Mouse (Mus musculus): ENCODE data around the gene Cgref1.

Gene Cgref1

GRCm38 (mm10) chr5:30887331-30887761, 58.0 kb downstream of the Cgref1 start:
- DNase-seq (ENCODE audit: low spot score in 2 of 2) = peak; percentile 69 to 80

DNA sequence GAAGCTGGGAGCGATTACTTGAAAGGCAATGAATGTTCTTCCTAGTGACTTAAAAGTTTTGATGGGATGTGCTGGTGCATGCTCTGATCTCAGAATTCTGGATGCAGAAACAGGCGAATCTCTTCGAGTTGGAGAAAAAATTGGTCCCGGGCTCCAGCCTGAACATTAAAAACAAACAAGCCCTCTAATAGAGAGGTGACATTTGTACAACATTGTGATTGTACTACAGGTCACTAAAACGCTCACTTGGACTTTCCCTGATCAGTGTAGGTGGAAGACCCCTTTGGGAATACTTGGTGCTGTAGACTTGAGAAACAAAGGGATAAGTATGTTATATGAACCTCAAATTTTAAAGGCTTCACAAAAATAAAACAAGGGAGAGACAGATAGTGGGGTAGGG, 58.7 kb downstream of the Cgref1 start:
- DNase-seq (ENCODE audit: low spot score in 2 of 2) = no peak

GRCm38 (mm10) chr5:30886209-30886608, 59.2 kb downstream of the Cgref1 start:
- DNase-seq (ENCODE audit: low spot score in 2 of 2) = no peak

All from heart, adult 9 months (tissue).